Mouse (Mus musculus): ENCODE results near the gene Chst2. TPM values are rescaled to one million over a fixed set of nuclear protein-coding genes. Genes with fewer than 3 reads are reported as not detected.

Gene Chst2
- 71.2 and 74.6 TPM in 2 replicates for polyA plus RNA-seq (2021; fragmentation: Nextera tagmentation)
- long read RNA-seq, experiment 1, partial matches to known transcripts: 0 of 55 reads
- long read RNA-seq, experiment 1, other reads (novel, unspliced or antisense): 55 of 55 reads
- long read RNA-seq, experiment 2, partial matches to known transcripts: 0 of 271 reads
- long read RNA-seq, experiment 2, other reads (novel, unspliced or antisense): 271 of 271 reads

DNA sequence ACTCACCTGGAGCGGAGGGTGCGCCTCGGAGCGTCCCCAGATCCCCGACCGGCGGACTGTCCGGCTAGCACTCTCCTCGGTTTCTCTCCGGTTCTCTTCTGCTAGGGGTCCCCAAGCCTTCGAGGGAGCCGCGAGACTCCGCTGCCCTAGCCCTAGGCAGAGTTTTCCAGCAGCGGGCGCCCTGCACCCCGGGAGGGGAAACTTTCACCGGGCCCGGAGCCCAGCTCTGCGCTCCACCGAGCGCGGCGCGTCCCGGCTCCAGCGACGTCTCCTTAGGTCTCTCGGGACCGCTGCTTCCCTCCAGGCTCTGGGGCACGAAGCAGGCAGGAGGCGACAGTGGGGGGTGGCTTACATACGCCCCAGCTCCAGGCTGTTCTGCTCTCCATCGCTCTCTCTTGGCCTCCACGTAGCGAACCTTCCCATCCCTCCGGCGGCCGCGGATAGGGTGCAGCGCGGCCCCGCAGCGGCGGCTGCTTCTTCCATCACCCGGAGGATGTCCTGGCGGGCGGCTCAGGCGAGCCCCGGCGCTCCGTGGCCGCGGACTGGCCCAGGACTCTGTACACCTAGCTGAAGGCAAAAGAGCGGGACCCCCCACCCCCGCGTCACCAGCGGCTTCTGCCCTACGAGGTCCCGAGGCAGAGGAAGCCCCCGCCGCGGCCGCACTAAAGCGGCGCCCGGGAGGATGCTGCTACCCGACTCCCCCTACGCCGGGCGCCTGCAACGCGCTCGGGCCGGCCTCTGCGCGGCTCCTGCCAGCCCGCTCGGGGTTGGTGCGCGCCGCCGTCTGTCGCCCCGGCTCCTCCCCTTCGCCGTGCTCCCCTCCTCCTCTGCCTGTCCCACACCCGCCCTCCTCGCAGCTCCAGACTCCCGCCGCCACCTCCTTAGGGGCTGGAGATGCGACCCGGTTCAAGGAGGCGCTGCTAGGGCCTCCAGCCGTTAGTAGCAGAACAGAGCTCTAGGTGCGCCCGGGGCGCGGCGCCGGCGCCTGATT lies at the start of gene Chst2:
Gene Chst2, minus strand, starts transcription at position 152 of the 991 bp plus-strand sequence.

Other genes starting within 250 kb of the Chst2 start
- 63.7 and 66.6 TPM in 2 replicates for gene U2surp, start 105.3 kb upstream of the Chst2 start, polyA plus RNA-seq (2021; fragmentation: Nextera tagmentation)
- 3.7 and 6.8 TPM in 2 replicates for gene Paqr9, start 152.9 kb upstream of the Chst2 start, polyA plus RNA-seq (2021; fragmentation: Nextera tagmentation)
- gene Pcolce2, start 230.9 kb upstream of the Chst2 start, polyA plus RNA-seq (2021; fragmentation: Nextera tagmentation): 1.3 and 3.8 TPM in 2 replicates

All from left cerebral cortex, adult 6 months (tissue).